Mouse (Mus musculus) cerebral cortex, adult 2 months (tissue): ENCODE measurements around the gene Ubap2.

Experiments
- WGBS: fragments of 180-500 bp; shearing (Covaris S2); methylation state at CpG from one replicate; pipeline ENCODE4 v1.1.7; 2018; 5-methylcytosine and 5-hydroxymethylcytosine counted together

Ubap2 gene

GRCm38 (mm10) chr4:41274980-41275850 lies at the start of gene Ubap2:
TSS of gene Ubap2 (minus strand) at chr4:41275144.
- WGBS = under 1% methylated on average over 60 of the region's 60 CpGs

GRCm38 (mm10) chr4:41320971-41321370 lies 46.0 kb upstream of the Ubap2 start:
- 80% methylated on average over 4 of the region's 4 CpGs for WGBS

- WGBS = 67% methylated on average over 5 of the region's 5 CpGs
Measured at GRCm38 (mm10) chr4:41318267-41318666, 43.3 kb upstream of the Ubap2 start.

GRCm38 (mm10) chr4:41315173-41315572 lies 40.2 kb upstream of the Ubap2 start:
- 48% methylated on average over 8 of the region's 8 CpGs for WGBS

- under 1% methylated on average over 70 of the region's 70 CpGs for WGBS
Measured at GRCm38 (mm10) chr4:41314141-41315129, 39.5 kb upstream of the Ubap2 start, which contains the start of gene Dcaf12. TSS of gene Dcaf12 (minus strand) at chr4:41314889.

GRCm38 (mm10) chr4:41313722-41314121 lies 38.8 kb upstream of the Ubap2 start:
- WGBS = 15% methylated on average over 14 of the region's 14 CpGs

DNA sequence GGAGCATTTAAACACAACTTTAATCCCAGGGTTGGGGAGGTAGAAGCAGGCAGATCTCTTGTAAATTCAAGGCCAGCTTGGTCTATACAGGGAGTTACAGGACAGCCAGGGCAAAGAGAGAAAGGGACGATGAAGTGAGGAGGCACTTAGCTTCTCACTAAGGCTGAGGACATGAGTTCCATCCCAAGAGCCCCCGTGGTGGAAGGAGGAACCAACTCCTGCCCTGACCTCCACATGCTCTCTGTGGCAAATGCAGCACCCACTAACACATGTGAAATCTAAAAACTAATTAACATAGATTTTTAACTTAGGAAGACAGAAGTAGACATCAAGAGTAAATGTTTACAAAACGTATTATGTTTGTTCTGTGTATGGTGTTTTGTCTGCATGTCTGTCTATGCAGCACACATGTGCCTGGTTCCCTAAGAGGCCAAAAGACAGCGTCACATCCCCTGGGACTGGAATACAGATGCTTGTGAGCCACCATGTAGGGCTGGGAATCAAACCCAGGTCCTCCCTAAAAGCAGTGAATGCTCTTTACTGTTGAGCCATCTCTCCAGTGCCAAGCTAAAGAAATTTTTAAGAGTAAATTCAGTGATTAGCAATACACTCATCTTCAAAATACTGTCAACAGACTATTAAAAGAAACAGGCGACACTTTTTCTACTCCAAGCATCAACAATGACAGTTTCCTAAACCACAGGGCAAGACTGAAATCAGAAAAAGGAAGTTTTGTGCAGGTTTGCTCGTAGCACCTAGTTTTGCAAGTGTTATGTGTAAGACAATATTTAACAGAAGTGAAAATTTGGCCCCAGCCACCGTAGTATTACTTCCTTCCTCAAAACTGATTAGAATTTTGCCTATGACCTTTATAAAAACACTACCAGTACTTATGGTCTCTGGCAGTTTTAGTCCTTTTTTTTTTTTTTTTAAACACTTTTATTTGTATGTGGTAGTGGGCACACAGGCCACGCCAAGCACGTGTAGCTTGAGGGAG lies 35.9 kb upstream of the Ubap2 start:
- 84% methylated on average over 9 of the region's 9 CpGs for WGBS

DNA sequence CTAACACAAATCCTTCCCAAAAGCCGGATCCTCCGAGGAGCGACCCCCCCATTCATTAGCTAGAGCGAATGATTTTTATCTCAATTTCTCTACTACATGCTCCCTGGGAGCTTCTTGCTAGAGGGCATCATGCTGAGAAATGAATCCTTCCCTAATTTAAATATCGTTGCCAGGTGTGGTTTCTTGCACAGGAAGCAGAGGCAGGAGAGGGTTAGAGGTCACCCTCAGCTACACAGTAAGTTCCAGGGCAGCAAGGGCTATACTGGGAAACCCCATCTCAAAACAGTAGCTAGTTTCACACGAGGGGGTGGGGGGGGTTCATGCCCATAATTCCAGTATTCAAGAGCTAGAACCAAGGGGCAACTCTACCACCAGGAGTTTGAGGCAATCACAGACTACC lies 32.5 kb upstream of the Ubap2 start:
- WGBS = 79% methylated on average over 6 of the region's 6 CpGs

DNA sequence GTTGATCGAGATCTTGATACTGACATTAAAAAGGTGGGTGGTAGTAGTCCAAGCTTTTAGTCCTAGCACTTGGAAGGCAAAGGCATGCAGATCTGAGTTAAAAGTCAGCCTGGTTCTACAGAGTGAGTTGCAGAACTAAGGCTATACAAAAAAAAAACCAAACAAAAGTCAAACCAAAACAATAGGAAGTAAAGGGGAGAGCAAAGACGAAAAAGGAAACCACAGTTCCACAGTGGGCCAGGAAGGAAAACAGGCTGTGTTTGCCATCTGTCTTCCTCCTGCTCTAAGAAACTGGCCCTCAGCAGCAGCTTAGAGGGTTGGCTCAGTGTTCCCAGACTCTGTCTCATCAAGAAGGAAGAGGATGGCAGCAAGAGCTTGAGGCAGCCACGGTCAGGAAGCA lies 29.4 kb upstream of the Ubap2 start:
- 14% methylated on average over 3 of the region's 3 CpGs for WGBS

- WGBS = 69% methylated on average over 7 of the region's 7 CpGs
Measured at GRCm38 (mm10) chr4:41303671-41304070, 28.7 kb upstream of the Ubap2 start.

GRCm38 (mm10) chr4:41298976-41299375 lies 24.0 kb upstream of the Ubap2 start:
- 90% methylated on average over 5 of the region's 5 CpGs for WGBS

- 95% methylated on average over 7 of the region's 7 CpGs for WGBS
Measured at GRCm38 (mm10) chr4:41295960-41296359, 21.0 kb upstream of the Ubap2 start.

- 75% methylated on average over 11 of the region's 11 CpGs for WGBS
Measured at GRCm38 (mm10) chr4:41295507-41295906, 20.6 kb upstream of the Ubap2 start.

DNA sequence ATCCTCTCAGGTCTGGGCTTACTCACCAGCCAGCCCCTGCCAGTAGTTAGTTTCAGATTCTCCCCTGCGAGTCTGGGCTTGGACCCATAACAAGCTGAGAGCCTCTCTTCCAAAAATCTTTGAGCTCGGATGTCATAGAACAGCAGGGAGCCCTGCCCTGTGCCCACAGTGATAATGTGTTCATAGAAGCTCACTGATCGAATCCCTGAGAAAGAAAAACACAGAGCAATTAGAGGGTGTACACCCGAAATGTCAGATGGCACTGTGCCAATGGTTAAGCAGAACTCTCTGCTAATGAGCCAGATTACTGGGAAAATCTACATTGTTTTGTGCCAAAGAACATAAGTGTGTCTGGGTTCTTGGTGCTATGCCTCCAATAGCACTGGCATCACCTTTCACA lies 19.0 kb upstream of the Ubap2 start:
- 41% methylated on average over 4 of the region's 4 CpGs for WGBS

DNA sequence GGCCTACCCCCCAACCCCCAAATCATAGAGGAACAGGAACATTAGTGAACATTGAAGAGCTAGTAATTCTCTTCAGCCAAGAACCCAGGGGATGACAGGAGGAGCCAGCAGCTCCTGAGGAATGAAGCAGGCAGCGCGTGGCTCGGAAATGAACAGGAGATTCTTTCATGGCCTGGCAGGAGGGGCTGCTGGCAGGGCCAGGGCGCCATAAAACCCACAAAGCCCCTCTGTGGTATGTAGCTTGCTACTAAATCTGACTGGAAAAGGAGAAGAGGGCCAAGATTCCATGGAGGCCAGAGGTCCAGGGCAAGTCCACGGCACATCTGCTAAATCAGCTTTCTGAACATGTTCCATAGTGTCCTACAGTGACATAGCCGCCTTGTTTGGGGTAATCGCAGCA lies 14.9 kb upstream of the Ubap2 start:
- WGBS = 54% methylated on average over 7 of the region's 7 CpGs

GRCm38 (mm10) chr4:41286420-41286819 lies 11.5 kb upstream of the Ubap2 start:
- 11% methylated on average over 3 of the region's 3 CpGs for WGBS

DNA sequence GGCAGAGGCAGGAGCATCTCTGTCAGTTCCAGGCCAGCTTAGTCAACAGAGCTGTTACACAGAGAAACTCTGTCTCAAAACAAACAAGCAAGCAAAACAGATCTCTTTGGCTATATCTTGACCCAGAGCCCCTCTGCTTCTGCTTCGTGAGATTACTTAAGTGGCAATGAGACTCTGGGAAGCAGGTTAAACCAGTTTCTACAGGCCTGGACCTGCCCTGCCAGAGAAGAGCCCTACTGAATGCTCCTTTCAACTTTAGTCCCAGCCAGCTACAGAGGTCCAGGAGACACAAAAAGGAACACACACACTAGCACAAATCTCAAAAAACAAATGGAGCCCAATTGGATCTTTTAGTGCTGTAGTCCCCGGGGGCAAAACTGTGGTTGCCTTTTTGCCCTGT lies 9.1 kb upstream of the Ubap2 start:
- 89% methylated on average over 2 of the region's 2 CpGs for WGBS

DNA sequence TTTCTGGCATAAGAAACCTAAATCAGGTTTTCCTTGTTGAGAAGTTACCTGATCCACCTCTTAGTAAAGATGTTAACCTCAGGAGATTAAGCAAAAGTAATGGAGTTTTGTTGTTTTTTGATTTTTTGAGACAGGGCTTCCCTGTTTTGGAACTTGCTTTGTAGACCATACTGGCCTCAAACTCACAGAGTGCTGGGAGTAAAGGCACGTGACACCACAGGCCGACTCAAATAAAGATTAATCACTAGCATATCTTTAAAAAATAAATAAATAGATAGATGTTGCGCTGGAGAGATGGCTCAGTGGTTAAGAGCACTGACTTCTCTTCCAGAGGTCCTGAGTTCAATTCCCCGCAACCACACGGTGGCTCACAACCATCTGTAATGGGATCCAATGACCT lies 983 bp upstream of the Ubap2 start:
- 77% methylated on average over 5 of the region's 5 CpGs for WGBS

DNA sequence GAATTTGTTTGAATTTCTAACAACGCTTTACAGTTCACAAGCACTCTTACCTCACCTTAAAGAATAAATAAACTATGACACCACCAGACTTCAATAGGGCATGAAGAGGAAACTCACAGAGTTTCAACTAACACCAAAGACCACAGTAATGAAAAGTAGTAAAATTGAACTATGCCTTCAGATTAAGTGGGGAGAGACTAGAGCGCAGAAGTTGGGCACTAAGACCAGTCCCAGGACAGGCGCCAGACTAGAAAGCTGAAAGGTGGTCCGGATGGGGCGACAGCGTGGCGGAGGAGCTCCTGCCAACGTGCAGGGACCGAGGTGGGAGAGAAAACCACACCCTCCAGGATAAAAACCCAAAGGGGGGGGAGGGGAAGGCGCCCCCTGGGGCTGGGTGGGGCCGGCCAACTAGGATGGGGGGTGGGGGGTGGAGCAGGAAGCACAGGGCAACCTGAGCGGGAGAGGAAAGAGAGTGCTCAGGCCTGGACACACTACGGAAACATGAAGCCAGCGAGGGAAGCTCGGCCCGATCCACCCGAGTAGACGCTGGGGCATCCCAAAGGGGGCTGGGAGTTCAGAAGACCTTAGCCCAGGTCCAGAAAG lies 466 bp downstream of the Ubap2 start:
- WGBS = under 1% methylated on average over 18 of the region's 18 CpGs

DNA sequence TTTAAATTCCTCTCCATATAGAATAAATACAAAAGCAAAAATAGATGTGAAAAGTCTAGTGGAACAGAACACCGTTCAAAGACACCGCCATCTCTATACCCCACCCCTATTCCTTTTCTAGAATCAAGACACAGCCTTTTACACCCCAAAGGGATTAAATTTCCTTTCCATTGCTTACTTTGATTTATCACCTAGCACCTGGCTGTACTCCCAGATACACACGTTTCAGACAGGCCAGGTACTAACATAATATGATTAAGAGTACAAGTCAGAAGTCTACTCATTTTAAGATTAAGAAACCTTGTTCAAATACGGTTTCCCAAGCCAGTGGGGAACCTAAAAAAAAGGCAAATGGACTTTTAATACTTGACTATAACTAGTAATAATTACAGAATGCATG lies 8.6 kb downstream of the Ubap2 start:
- whole genome bisulfite sequencing = 77% methylated on average over 4 of the region's 4 CpGs

DNA sequence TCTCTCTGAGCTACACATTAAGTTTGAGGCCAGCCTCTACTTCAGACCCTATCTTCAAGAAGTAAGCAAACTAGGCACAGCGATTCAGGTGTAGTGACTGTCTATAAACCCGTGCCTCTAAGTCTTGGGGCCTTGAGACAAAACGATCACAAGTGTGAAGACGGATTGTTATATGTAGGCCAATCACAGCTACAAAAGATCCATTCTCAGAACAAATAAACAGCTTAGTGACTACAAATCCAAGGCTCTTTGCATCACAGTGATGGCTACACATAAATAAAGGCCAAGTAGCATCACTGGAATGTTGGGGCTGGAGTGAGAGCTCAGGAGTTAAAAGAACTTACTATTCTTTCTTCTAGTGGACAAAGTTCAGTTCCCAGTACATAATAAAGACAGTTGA lies 15.9 kb downstream of the Ubap2 start:
- 76% methylated on average over 4 of the region's 4 CpGs for WGBS
